Mouse (Mus musculus) limb, embryonic 14.5 days (tissue): ENCODE data around the gene Serpinb7. TPM values are rescaled to one million over a fixed set of nuclear protein-coding genes. Genes with fewer than 3 reads are reported as not detected.

Source experiments
- ATAC-seq: fragments of 200-750 bp; cut with Nextera tagmentation; 2 replicates; pipeline ENCODE4 v1.8.0; 2017; ENCODE audit warnings: low read depth, moderate number of reproducible peaks, moderate TSS enrichment; ENCODE audit not compliant: low FRiP score
- DNase-seq: peaks from one replicate; pipeline ENCODE4 v3.0.0-alpha.2; 2015; ENCODE audit warnings: low spot score
- H3K27ac ChIP-seq: fragments of 300-500 bp; sonication (generic); replicated peaks from 2 replicates; pipeline ENCODE4 v1.5.1; 2014; ENCODE audit warnings: low read depth, mild to moderate bottlenecking, low read length, moderate library complexity, mixed read lengths
- H3K27me3 ChIP-seq: fragments of 300-500 bp; sonication (generic); 2 replicates; pipeline ENCODE4 v1.6.1; 2014; ENCODE audit warnings: low read length, mixed read lengths; ENCODE audit not compliant: control insufficient read depth, insufficient read depth
- H3K36me3 ChIP-seq: fragments of 300-500 bp; sonication (generic); 2 replicates; pipeline ENCODE4 v1.6.1; 2014; ENCODE audit warnings: mild to moderate bottlenecking, low read length, moderate library complexity, mixed read lengths; ENCODE audit not compliant: control insufficient read depth, insufficient read depth
- H3K4me1 ChIP-seq: fragments of 300-500 bp; sonication (generic); 2 replicates; pipeline ENCODE4 v1.6.1; 2014; ENCODE audit warnings: antibody characterized with exemption, low read length, mixed read lengths; ENCODE audit not compliant: control insufficient read depth, insufficient read depth
- H3K4me2 ChIP-seq: fragments of 300-500 bp; sonication (generic); replicated peaks from 2 replicates; pipeline ENCODE4 v1.6.1; 2014; ENCODE audit warnings: low read depth, mild to moderate bottlenecking, low read length, moderate library complexity; ENCODE audit not compliant: severe bottlenecking
- H3K4me3 ChIP-seq: fragments of 300-500 bp; sonication (generic); replicated peaks from 2 replicates; pipeline ENCODE4 v1.5.1; 2014; ENCODE audit warnings: low read length
- H3K9ac ChIP-seq: fragments of 300-500 bp; sonication (generic); 2 replicates; pipeline ENCODE4 v1.6.1; 2014; ENCODE audit warnings: mild to moderate bottlenecking, low read depth, low read length, moderate library complexity; ENCODE audit not compliant: severe bottlenecking
- H3K9me3 ChIP-seq: fragments of 300-500 bp; sonication (generic); 2 replicates; pipeline ENCODE4 v1.6.1; 2016; ENCODE audit warnings: low read length; ENCODE audit not compliant: control insufficient read depth
- POLR2A ChIP-seq: fragments of 200-500 bp; IDR thresholded peaks from 2 replicates; pipeline ENCODE4 v1.8.0; 2012; ENCODE audit warnings: inconsistent platforms, mild to moderate bottlenecking, moderate library complexity, borderline replicate concordance; ENCODE audit not compliant: insufficient read depth, insufficient read length; ENCODE audit errors: extremely low read depth
- WGBS: fragments of 180-500 bp; shearing (Covaris S2); extraction: QIAGEN DNeasy Blood & Tissue Kit; methylation state at CpG from one replicate; pipeline ENCODE4 v1.1.7; 2014; 5-methylcytosine and 5-hydroxymethylcytosine counted together
- polyA plus RNA-seq, 2 experiments: library from polyadenylated mRNA; depleted of rRNA in 1 of 2; stranded (reverse) in 1 of 2; unstranded in 1 of 2; fragments of >200 nt; fragmentation: Nextera tagmentation in 1 of 2; extraction: Ambion mirVana in 1 of 2; gene quantifications; 2 replicates each; pipeline versions ENCODE4 v1.2.1 to v1.2.3; 2012 to 2014

The Serpinb7 gene
- polyA plus RNA-seq, 2 experiments = 2.3 to 4.3 TPM

GRCm38 (mm10) chr1:107389753-107390152, 9.7 kb upstream of the Serpinb7 start:
- Histone ChIP-seq H3K27me3 (no peaks in the 10 kb centered on the region), H3K9me3 (no peaks in the 10 kb centered on the region), H3K27ac (no peak overlapping the region), H3K4me2 (no peak overlapping the region), H3K4me3 (no peak overlapping the region), H3K36me3 (no peaks in the 10 kb centered on the region), H3K4me1 (no peaks in the 10 kb centered on the region), H3K9ac (no peak overlapping the region)
- WGBS = 77% methylated on average over 2 of the region's 2 CpGs
- no peak for DNase-seq
- ATAC-seq = no peak
- no peak for TF ChIP-seq POLR2A

- DNase-seq (no peak), ATAC-seq (no peak)
- no peaks in the 10 kb centered on the region for H3K9me3 ChIP-seq
- H3K4me1 ChIP-seq = no peaks in the 10 kb centered on the region
- no peak overlapping the region for H3K4me3 ChIP-seq
- WGBS = 73% methylated on average over 1 of the region's 1 CpGs
- H3K4me2 ChIP-seq = no peak overlapping the region
- no peaks in the 10 kb centered on the region for H3K27me3 ChIP-seq
- H3K27ac ChIP-seq = no peak overlapping the region
- TF ChIP-seq POLR2A = no peak
- no peaks in the 10 kb centered on the region for H3K36me3 ChIP-seq
- no peak overlapping the region for H3K9ac ChIP-seq
Measured at GRCm38 (mm10) chr1:107397481-107397880, 2.0 kb upstream of the Serpinb7 start.

- no peak for ATAC-seq
- 74% methylated on average over 4 of the region's 4 CpGs for WGBS
Measured at GRCm38 (mm10) chr1:107402082-107402481, 2.6 kb downstream of the Serpinb7 start.

GRCm38 (mm10) chr1:107414650-107415049, 15.2 kb downstream of the Serpinb7 start:
- Histone ChIP-seq H3K36me3 (no peaks in the 10 kb centered on the region), H3K9me3 (no peaks in the 10 kb centered on the region), H3K4me3 (no peak overlapping the region), H3K9ac (no peak overlapping the region), H3K27ac (no peak overlapping the region), H3K27me3 (no peaks in the 10 kb centered on the region), H3K4me2 (no peak overlapping the region), H3K4me1 (no peaks in the 10 kb centered on the region)
- no peak for ATAC-seq
- 14% methylated on average over 1 of the region's 1 CpGs for WGBS
- TF ChIP-seq POLR2A = no peak
- no peak for DNase-seq

More at GRCm38 (mm10) chr1:107402082-107402481, 2.6 kb downstream of the Serpinb7 start:
- no peak for DNase-seq
- Histone ChIP-seq H3K9me3 (no peaks in the 10 kb centered on the region), H3K27ac (no peak overlapping the region), H3K4me3 (no peak overlapping the region), H3K4me2 (no peak overlapping the region), H3K4me1 (no peaks in the 10 kb centered on the region), H3K27me3 (no peaks in the 10 kb centered on the region), H3K9ac (no peak overlapping the region), H3K36me3 (no peaks in the 10 kb centered on the region)
- no peak for TF ChIP-seq POLR2A

GRCm38 (mm10) chr1:107422487-107422886, 23.0 kb downstream of the Serpinb7 start:
- DNase-seq (no peak), ATAC-seq (no peak)
- Histone ChIP-seq H3K27me3 (no peaks in the 10 kb centered on the region), H3K27ac (no peak overlapping the region), H3K4me2 (no peak overlapping the region), H3K4me1 (no peaks in the 10 kb centered on the region), H3K4me3 (no peak overlapping the region), H3K36me3 (no peaks in the 10 kb centered on the region), H3K9ac (no peak overlapping the region), H3K9me3 (no peaks in the 10 kb centered on the region)
- 70% methylated on average over 4 of the region's 4 CpGs for WGBS
- TF ChIP-seq POLR2A = no peak

GRCm38 (mm10) chr1:107431253-107431652, 31.8 kb downstream of the Serpinb7 start:
- H3K9ac ChIP-seq = no peak overlapping the region
- H3K27ac ChIP-seq = no peak overlapping the region
- no peaks in the 10 kb centered on the region for H3K9me3 ChIP-seq
- no peaks in the 10 kb centered on the region for H3K36me3 ChIP-seq
- H3K4me2 ChIP-seq = no peak overlapping the region
- no peak overlapping the region for H3K4me3 ChIP-seq
- H3K27me3 ChIP-seq = no peaks in the 10 kb centered on the region
- DNase-seq (no peak), ATAC-seq (no peak)
- TF ChIP-seq POLR2A = no peak
- no peaks in the 10 kb centered on the region for H3K4me1 ChIP-seq
